Mouse (Mus musculus) WW6 (cell line): ENCODE measurements around the gene Gm10842.
"Not testable (repeated sequence)": the region's sequence is repeated elsewhere in the genome, so short reads cannot be mapped to it uniquely, and the experiment has no call there.

Experiments used
- DNase-seq: peaks from one replicate; pipeline ENCODE4 v3.0.0-alpha.2; 2013; ENCODE audit warnings: low read depth, low spot score

Gene Gm10842

GRCm38 (mm10) chr11:105146593-105146992 is at the start of gene Gm10842:
Gm10842 (plus strand) TSS chr11:105146893.
- DNase-seq = no peak

GRCm38 (mm10) chr11:105112448-105112847 is 34.2 kb upstream of the Gm10842 start:
- DNase-seq = not testable (repeated sequence)

GRCm38 (mm10) chr11:105117814-105118213 is 28.9 kb upstream of the Gm10842 start:
- no peak for DNase-seq

- DNase-seq = no peak
These were observed 26.1 kb upstream of the Gm10842 start for GRCm38 (mm10) chr11:105120551-105121061.

- DNase-seq = not testable (repeated sequence)
These were observed 24.9 kb upstream of the Gm10842 start for GRCm38 (mm10) chr11:105121792-105122191.

- DNase-seq = peak; percentile 61
These were observed 22.7 kb upstream of the Gm10842 start for GRCm38 (mm10) chr11:105123986-105124385.

- peak; percentile 81 for DNase-seq
These were observed 20.8 kb upstream of the Gm10842 start, which contains the start of gene Mettl2 for GRCm38 (mm10) chr11:105125735-105126519. Mettl2 (plus strand) TSS chr11:105126425.

- no peak for DNase-seq
These were observed 20.1 kb upstream of the Gm10842 start for GRCm38 (mm10) chr11:105126520-105127029.

GRCm38 (mm10) chr11:105135692-105136091 is 11.0 kb upstream of the Gm10842 start:
- DNase-seq = no peak

- DNase-seq = not testable (repeated sequence)
These were observed 9.4 kb upstream of the Gm10842 start for GRCm38 (mm10) chr11:105137255-105137654.

GRCm38 (mm10) chr11:105140512-105140911 is 6.2 kb upstream of the Gm10842 start:
- DNase-seq = not testable (repeated sequence)

GRCm38 (mm10) chr11:105141115-105141514 is 5.6 kb upstream of the Gm10842 start:
- DNase-seq = no peak

GRCm38 (mm10) chr11:105143564-105143963 is 3.1 kb upstream of the Gm10842 start:
- no peak for DNase-seq

- DNase-seq = no peak
These were observed 2.6 kb upstream of the Gm10842 start for GRCm38 (mm10) chr11:105144084-105144483.

- DNase-seq = no peak
These were observed 2.0 kb upstream of the Gm10842 start for GRCm38 (mm10) chr11:105144508-105145210.

GRCm38 (mm10) chr11:105145211-105145610 is 1.5 kb upstream of the Gm10842 start:
- no peak for DNase-seq

- no peak for DNase-seq
These were observed 2.7 kb downstream of the Gm10842 start for GRCm38 (mm10) chr11:105149353-105149752.

GRCm38 (mm10) chr11:105149766-105150165 is 3.1 kb downstream of the Gm10842 start:
- no peak for DNase-seq

- DNase-seq = no peak
These were observed 4.0 kb downstream of the Gm10842 start for GRCm38 (mm10) chr11:105150691-105151090.

- DNase-seq = no peak
These were observed 4.7 kb downstream of the Gm10842 start for GRCm38 (mm10) chr11:105151226-105152016.

- no peak for DNase-seq
These were observed 5.3 kb downstream of the Gm10842 start for GRCm38 (mm10) chr11:105152017-105152300.
